Mouse (Mus musculus): ENCODE results near the gene Gm3005.
"Not testable (repeated sequence)": the region's sequence is repeated elsewhere in the genome, so short reads cannot be mapped to it uniquely, and the experiment has no call there.

Gm3005 gene

GRCm38 (mm10) chr14:3427803-3428202 is at the start of gene Gm3005:
Gene Gm3005 (plus strand): TSS chr14:3428103.
- not testable (repeated sequence) for DNase-seq (ENCODE audit: low spot score)

GRCm38 (mm10) chr14:3394793-3395192 is 33.1 kb upstream of the Gm3005 start, which contains the start of gene Gm10413:
Gene Gm10413 (plus strand): TSS chr14:3395093.
- not testable (repeated sequence) for DNase-seq (ENCODE audit: low spot score)

GRCm38 (mm10) chr14:3412314-3412713 is 15.6 kb upstream of the Gm3005 start, which contains the start of gene Gm10409:
Gene Gm10409 (plus strand): TSS chr14:3412614.
- not testable (repeated sequence) for DNase-seq (ENCODE audit: low spot score)

- not testable (repeated sequence) for DNase-seq (ENCODE audit: low spot score)
These were observed 21.2 kb downstream of the Gm3005 start, which contains the start of gene Gm10408 for GRCm38 (mm10) chr14:3449079-3449478. Gene Gm10408 (plus strand): TSS chr14:3449379.

GRCm38 (mm10) chr14:3634212-3634611 is 206.3 kb downstream of the Gm3005 start, which contains the start of gene Gm3012:
Gene Gm3012 (plus strand): TSS chr14:3634512.
- not testable (repeated sequence) for DNase-seq (ENCODE audit: low spot score)

Measured in adipocyte (in vitro differentiated cells).